Mouse (Mus musculus): ENCODE data around the gene Olfr65. TPM values are rescaled to one million over a fixed set of nuclear protein-coding genes. Genes with fewer than 3 reads are reported as not detected.
A peak's percentile ranks its signal among the peaks of the same experiment; 100 is the strongest.

Olfr65 gene
- not detected for total RNA-seq (2021)
- long read RNA-seq, experiment 1, result 0 reads
- long read RNA-seq, experiment 2, result 0 reads

DNA sequence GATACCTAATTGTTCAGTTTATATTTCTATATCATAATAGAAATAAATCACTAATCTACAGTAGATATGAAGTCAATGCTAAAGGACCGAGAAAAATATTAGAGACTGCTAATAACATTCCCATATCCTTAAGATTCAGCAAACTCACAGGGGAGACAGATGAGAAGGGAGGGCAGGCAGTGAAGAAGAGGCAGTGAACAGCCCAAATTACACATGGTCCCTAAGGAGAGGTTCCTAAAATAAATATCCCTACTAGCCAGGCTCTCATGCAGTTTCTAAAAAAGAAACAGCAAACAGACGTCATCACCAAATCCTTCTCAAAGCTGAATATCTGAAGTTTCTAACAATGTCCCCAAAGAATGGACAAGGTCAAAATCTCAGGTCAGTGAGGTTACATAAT lies at the start of gene Olfr65:
Gene Olfr65 (plus strand): TSS at position 301 of the 400 bp plus-strand sequence.
- DNase-seq, result no peak

GRCm38 (mm10) chr7:103854669-103855068 lies 48.6 kb upstream of the Olfr65 start:
- no peak for DNase-seq

DNA sequence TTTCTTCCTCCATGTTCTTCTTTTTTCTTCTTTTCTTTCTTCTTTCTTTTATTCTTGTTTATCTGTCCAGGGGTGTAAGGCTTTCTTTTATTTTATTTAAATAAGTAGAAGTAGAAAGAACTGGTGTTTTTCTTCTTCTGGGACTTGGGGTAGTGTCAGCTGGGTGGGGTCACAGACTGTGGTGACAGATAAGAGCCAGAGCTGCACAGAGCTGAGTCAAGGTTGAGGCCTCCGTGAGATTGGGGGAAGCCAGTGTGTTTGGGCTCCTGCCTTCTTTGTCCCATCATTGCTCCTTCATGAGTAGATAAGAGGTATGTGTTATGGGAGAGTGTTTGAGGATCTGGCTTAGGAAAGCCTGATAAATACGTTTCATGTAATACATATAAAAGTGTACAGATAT lies 44.2 kb upstream of the Olfr65 start:
- no peak for DNase-seq

- peak; percentile 79 for DNase-seq
Observed at GRCm38 (mm10) chr7:103860855-103861254, 42.4 kb upstream of the Olfr65 start.

- DNase-seq, result no peak
Observed at GRCm38 (mm10) chr7:103861531-103861930, 41.8 kb upstream of the Olfr65 start.

DNA sequence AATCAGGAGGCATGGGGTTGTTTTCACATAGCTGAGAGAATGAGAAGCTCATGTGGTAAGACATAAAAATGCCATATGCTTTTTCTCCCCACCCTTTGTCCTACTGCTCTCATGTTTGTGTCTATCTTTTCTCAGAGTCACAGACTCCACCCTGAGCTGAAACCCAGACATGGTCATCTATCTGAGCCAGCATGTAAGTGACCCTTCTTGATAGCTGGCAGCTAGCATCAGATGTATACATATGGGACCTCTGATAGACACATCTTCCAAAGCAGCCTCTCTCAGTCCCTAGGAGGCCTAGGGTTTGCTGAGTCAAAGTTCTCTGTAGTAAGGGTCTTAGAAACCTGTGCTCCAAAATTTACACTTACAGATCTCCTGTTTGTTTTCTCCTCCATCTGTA lies 37.6 kb upstream of the Olfr65 start:
- no peak for DNase-seq

DNA sequence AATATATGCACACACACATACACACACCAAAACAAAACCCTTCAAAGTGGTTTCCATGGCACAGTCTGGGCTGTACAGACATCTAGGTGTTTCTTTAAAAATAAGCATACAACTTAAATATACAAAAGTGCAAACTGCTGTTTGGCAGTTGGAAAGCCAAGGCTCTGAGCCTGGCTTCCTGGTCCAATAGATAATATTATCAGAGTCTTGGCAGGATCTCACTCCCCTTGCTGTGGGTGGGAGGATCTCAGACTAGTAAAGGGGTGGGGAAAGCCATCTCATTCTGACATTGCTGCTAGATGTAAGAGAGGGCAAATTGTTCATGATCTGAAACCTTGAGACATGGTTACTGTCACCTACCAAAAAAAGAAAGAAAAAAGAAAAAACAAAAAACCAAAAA lies 32.6 kb upstream of the Olfr65 start:
- DNase-seq, result no peak

- DNase-seq, result no peak
Observed at GRCm38 (mm10) chr7:103873064-103873463, 30.2 kb upstream of the Olfr65 start.

DNA sequence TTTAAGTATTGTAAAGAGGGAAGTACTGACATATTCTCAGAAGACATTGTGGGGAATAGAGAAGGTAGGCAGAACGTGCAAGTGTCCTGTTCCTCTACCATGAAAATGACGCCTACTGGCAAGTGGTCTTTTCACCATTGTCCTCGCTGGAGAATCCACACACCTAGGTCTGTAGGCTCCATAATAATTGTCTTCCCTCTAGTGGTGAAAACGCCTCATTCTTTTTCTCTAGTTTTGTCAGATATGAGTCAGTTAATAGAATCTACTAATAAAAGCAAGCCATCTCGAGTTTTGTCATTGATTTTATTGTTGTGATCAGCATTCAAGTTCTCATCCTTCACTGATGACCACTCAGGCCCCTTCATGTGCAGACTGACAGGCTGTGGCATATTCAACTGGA lies 28.8 kb upstream of the Olfr65 start:
- DNase-seq, result no peak

GRCm38 (mm10) chr7:103877093-103877492 lies 26.2 kb upstream of the Olfr65 start:
- no peak for DNase-seq

- DNase-seq, result no peak
Observed at GRCm38 (mm10) chr7:103886152-103886551, 17.1 kb upstream of the Olfr65 start, which contains the start of gene Olfr66. TSS of gene Olfr66 (minus strand) at chr7:103886252.

- no peak for DNase-seq
Observed at GRCm38 (mm10) chr7:103894385-103894784, 8.9 kb upstream of the Olfr65 start, which contains the start of gene Olfr64. TSS of gene Olfr64 (minus strand) at chr7:103894485.

DNA sequence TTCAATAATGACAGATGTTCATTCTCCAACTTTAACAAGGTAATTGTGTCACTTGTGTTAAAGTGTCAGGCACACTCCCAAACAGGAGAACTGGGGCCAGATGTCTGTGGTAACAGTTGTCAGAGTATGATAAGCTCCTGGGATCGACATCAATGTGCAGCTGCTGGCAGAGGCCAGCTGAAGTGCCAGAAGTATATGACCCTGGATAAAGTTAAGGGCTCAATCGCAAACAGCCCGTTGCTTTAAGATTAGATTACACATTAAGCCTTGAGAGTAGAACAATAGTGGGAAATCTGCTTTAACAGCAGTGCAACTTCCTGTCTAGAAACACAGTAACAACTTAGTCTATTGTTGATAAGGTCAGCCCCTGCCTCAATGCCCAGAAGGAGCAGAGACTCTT lies 6.8 kb downstream of the Olfr65 start:
- no peak for DNase-seq

DNA sequence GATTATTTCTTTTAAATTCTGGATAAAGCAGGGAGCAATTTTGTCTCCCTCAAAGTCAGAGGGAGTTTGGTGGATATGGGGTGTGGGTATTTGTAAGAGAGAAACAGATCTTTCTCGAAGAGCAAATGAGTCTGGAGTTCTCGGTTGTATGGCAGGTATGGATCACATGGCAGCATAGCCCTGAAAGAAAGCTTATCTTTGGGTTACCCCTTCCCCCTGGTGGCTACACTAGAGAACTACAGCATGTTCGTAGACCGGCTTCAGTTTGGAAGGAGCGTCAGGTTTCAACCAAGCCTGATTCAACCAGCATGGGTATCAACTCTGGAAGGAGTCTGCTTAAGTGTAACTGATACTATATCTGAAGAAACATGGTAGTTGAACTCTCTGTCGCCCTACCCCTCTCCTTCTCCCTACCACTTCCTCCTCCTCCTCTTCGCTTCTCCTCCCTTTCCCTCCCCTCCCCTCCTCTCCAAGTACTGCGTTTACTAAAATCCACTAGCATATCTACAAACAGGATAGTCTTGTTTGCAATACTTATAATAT lies 9.8 kb downstream of the Olfr65 start:
- peak in 1 of 2 experiments; percentile 1 for DNase-seq

- DNase-seq, result no peak
Observed at GRCm38 (mm10) chr7:103915338-103915737, 12.1 kb downstream of the Olfr65 start.

DNA sequence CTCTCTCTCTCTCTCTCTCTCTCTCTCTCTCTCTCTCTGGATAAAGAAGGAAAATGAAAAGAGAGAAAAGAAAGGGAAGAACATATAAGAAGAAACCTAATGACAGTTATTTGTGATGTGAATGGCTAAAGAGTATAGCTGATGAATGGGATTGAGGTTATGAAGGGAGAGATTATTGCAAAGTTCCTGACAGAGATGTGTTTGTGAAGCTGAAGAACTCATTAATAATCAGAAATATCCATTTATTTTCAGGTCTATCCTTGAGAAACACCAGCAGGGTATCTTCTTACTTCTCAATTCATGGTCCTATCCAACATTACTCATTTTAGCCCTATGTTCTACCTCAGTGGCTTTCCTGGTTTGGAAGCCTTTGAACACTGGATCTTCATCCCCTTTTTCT lies 25.2 kb downstream of the Olfr65 start, which contains the start of gene Olfr631:
Gene Olfr631 (plus strand): TSS at position 301 of the 400 bp plus-strand sequence.
- no peak for DNase-seq

GRCm38 (mm10) chr7:103934264-103934663 lies 31.0 kb downstream of the Olfr65 start, which contains the start of gene Olfr632:
TSS of gene Olfr632 (plus strand) at chr7:103934347.
- no peak for DNase-seq

- peak; percentile 12 to 53 for DNase-seq
Observed at GRCm38 (mm10) chr7:103942730-103943129, 39.4 kb downstream of the Olfr65 start.

DNA sequence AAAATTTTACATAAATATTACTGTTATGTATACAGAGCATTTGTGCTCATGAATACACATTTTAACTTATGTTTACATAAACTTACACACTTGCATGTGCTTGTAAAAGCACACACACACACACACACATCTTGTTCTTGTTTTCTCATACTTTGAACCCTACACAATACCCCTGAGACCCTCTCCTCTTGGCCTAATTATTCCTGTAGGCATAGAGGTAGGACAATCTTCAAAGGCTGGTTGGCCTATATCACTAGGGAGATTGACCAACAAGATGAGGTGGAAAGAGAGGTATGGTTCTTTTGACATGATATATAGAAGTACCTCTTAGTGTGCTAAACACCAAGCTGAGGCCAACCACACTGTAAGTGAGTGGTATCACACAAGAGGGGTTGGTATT lies 40.9 kb downstream of the Olfr65 start, which contains the start of gene Olfr633:
Gene Olfr633 (plus strand): TSS at position 301 of the 400 bp plus-strand sequence.
- DNase-seq, result no peak

Other genes starting within 250 kb of the Olfr65 start
- not detected for gene Olfr623, start 239.8 kb upstream of the Olfr65 start, total RNA-seq (2021)
- not detected for gene Olfr624, start 232.3 kb upstream of the Olfr65 start, total RNA-seq (2021)
- gene Olfr625-ps1, start 220.8 kb upstream of the Olfr65 start, total RNA-seq (2021), result not detected
- gene Olfr243, start 188.8 kb upstream of the Olfr65 start, total RNA-seq (2021), result not detected
- gene Olfr628, start 173.1 kb upstream of the Olfr65 start, total RNA-seq (2021), result not detected
- not detected for gene Olfr629, start 158.5 kb upstream of the Olfr65 start, total RNA-seq (2021)
- gene Olfr630, start 146.2 kb upstream of the Olfr65 start, total RNA-seq (2021), result not detected
- not detected for gene Olfr69, start 131.9 kb upstream of the Olfr65 start, total RNA-seq (2021)
- not detected for gene Olfr68, start 123.8 kb upstream of the Olfr65 start, total RNA-seq (2021)
- not detected for gene Olfr67, start 111.7 kb upstream of the Olfr65 start, total RNA-seq (2021)
- 100 to 1,000 TPM; 243 to 471 TPM for gene Hbb-bt, start 89.5 kb upstream of the Olfr65 start, total RNA-seq (2021)
- 1,000 to 10,000 TPM; 1,998 to 3,266 TPM for gene Hbb-bs, start 75.4 kb upstream of the Olfr65 start, total RNA-seq (2021)
- gene Hbb-bh2, start 63.0 kb upstream of the Olfr65 start, total RNA-seq (2021), result not detected
- not detected for gene Hbb-bh1, start 60.3 kb upstream of the Olfr65 start, total RNA-seq (2021)
- gene Hbb-y, start 50.3 kb upstream of the Olfr65 start, total RNA-seq (2021), result not detected
- gene Olfr66, start 17.2 kb upstream of the Olfr65 start, total RNA-seq (2021), result not detected
- not detected for gene Olfr64, start 9.0 kb upstream of the Olfr65 start, total RNA-seq (2021)
- not detected for gene Olfr631, start 25.3 kb downstream of the Olfr65 start, total RNA-seq (2021)
- not detected for gene Olfr632, start 30.9 kb downstream of the Olfr65 start, total RNA-seq (2021)
- not detected for gene Olfr633, start 41.0 kb downstream of the Olfr65 start, total RNA-seq (2021)
- gene Olfr635, start 67.7 kb downstream of the Olfr65 start, total RNA-seq (2021), result not detected
- gene Olfr638, start 95.3 kb downstream of the Olfr65 start, total RNA-seq (2021), result not detected
- gene Olfr639, start 113.8 kb downstream of the Olfr65 start, total RNA-seq (2021), result not detected
- gene Olfr640, start 122.1 kb downstream of the Olfr65 start, total RNA-seq (2021), result not detected
- not detected for gene Olfr641, start 132.0 kb downstream of the Olfr65 start, total RNA-seq (2021)
- gene Olfr642, start 149.2 kb downstream of the Olfr65 start, total RNA-seq (2021), result not detected
- not detected for gene 4930516K23Rik, start 158.0 kb downstream of the Olfr65 start, total RNA-seq (2021)
- gene Olfr644, start 168.4 kb downstream of the Olfr65 start, total RNA-seq (2021), result not detected
- gene Olfr645, start 182.0 kb downstream of the Olfr65 start, total RNA-seq (2021), result not detected
- gene Olfr646, start 201.4 kb downstream of the Olfr65 start, total RNA-seq (2021), result not detected
- not detected for gene Ubqln5, start 226.3 kb downstream of the Olfr65 start, total RNA-seq (2021)
- not detected for gene Olfr643, start 233.9 kb downstream of the Olfr65 start, total RNA-seq (2021)
- not detected for gene Ubqln3, start 239.8 kb downstream of the Olfr65 start, total RNA-seq (2021)
- not detected for gene Ubqlnl, start 247.1 kb downstream of the Olfr65 start, total RNA-seq (2021)

All from adrenal gland, postnatal 36 days (tissue).